Mouse (Mus musculus): ENCODE data around the gene Trrap. TPM values are rescaled to one million over a fixed set of nuclear protein-coding genes. Genes with fewer than 3 reads are reported as not detected.

Gene Trrap
- polyA plus RNA-seq, 1 experiment from 2014 or later: 80.4 TPM

DNA sequence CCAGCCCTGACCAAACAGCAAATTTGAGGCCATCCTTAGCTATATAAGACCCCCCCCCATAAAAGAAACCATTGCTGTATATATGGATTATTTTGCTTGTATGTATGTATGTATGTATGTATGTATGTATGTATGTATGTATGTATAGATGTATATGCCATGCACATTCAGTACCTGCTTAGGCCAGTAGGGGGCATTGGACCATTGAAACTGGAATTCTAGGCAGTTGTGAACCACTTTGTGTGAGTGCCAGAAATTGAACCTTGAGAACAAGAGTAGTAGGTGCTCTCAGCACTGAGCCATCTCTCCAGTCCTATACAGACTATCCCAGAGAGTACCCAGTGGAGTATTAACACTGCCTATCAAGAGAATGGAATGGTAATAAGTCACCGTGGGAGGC is 104.2 kb downstream of the Trrap start:
- no peaks in the 10 kb centered on the region for H3K9me3 ChIP-seq (ENCODE audit: control insufficient read depth, low read length)
- no peaks in the 10 kb centered on the region for H3K4me1 ChIP-seq (replicated peaks; ENCODE audit: control insufficient read depth, insufficient read depth, low read length)
- no peak overlapping the region for H3K4me3 ChIP-seq (replicated peaks; ENCODE audit: low read length)
- H3K9ac ChIP-seq (replicated peaks; ENCODE audit: low read depth, low read length): no peak overlapping the region
- no peak overlapping the region for H3K27ac ChIP-seq (ENCODE audit: low read length)
- no peaks in the 10 kb centered on the region for H3K27me3 ChIP-seq (replicated peaks; ENCODE audit: control insufficient read depth, insufficient read depth, low read length)
- no peak for ATAC-seq
- WGBS: 100% methylated on average over 1 of the region's 1 CpGs
- H3K36me3 ChIP-seq (ENCODE audit: control insufficient read depth, insufficient read depth): no peaks in the 10 kb centered on the region; the same call in 1 of the 2 replicates
- no peak overlapping the region for H3K4me2 ChIP-seq (ENCODE audit: low read length)

DNA sequence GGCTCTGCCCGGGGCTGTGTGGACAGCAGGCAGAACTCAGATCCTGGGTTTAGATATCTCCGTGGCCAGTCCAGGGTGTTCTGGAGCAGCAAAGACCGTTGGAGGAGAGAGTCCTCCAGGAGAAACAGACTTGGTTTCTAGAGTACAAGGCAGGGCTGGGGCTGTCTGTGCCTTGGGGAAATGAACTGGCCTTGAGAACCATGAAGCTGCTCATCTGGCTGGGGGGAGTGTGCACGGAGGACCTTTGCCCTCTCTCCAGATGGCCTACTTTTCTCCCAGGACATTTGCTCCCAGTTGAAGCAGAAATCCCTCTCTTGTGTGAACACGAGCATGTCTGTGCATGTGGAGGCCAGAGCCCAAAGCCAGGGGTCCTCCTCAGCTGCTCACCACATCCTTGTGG is 104.8 kb downstream of the Trrap start:
- H3K36me3 ChIP-seq (ENCODE audit: control insufficient read depth, insufficient read depth): no peaks in the 10 kb centered on the region; the same call in 1 of the 2 replicates
- no peak overlapping the region for H3K4me3 ChIP-seq (replicated peaks; ENCODE audit: low read length)
- ATAC-seq: no peak
- no peaks in the 10 kb centered on the region for H3K4me1 ChIP-seq (replicated peaks; ENCODE audit: control insufficient read depth, insufficient read depth, low read length)
- WGBS: 90% methylated on average over 5 of the region's 5 CpGs
- no peak overlapping the region for H3K4me2 ChIP-seq (ENCODE audit: low read length)
- H3K27me3 ChIP-seq (replicated peaks; ENCODE audit: control insufficient read depth, insufficient read depth, low read length): no peaks in the 10 kb centered on the region
- H3K27ac ChIP-seq (ENCODE audit: low read length): no peak overlapping the region
- no peak overlapping the region for H3K9ac ChIP-seq (replicated peaks; ENCODE audit: low read depth, low read length)
- no peaks in the 10 kb centered on the region for H3K9me3 ChIP-seq (ENCODE audit: control insufficient read depth, low read length)

DNA sequence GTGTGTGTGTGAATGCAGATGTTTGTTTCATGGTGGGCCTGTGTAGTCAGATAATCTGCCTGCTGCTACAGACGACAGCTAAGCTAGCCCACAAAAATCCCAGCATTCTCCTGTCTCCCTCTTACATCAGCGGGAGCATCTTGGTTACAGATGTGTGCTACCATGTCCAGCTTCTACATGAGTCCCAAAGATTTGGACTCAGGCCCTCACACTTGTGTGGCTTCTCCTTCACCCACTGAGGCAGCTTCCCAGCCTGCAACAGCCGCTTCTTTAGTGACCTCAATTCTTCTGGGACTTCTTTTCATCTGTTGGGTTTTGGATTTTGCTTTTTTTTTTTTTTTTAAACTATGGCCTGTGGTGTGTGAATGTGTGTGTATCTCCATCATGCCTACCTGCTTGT is 105.3 kb downstream of the Trrap start:
- H3K36me3 ChIP-seq (ENCODE audit: control insufficient read depth, insufficient read depth): no peaks in the 10 kb centered on the region; the same call in 1 of the 2 replicates
- no peak overlapping the region for H3K4me2 ChIP-seq (ENCODE audit: low read length)
- H3K27me3 ChIP-seq (replicated peaks; ENCODE audit: control insufficient read depth, insufficient read depth, low read length): no peaks in the 10 kb centered on the region
- no peak overlapping the region for H3K27ac ChIP-seq (ENCODE audit: low read length)
- H3K4me1 ChIP-seq (replicated peaks; ENCODE audit: control insufficient read depth, insufficient read depth, low read length): no peaks in the 10 kb centered on the region
- H3K9ac ChIP-seq (replicated peaks; ENCODE audit: low read depth, low read length): no peak overlapping the region
- no peaks in the 10 kb centered on the region for H3K9me3 ChIP-seq (ENCODE audit: control insufficient read depth, low read length)
- ATAC-seq: no peak
- H3K4me3 ChIP-seq (replicated peaks; ENCODE audit: low read length): no peak overlapping the region
- WGBS: 77% methylated on average over 3 of the region's 3 CpGs

- ATAC-seq: no peak
- 89% methylated on average over 6 of the region's 6 CpGs for WGBS
These were observed 107.7 kb downstream of the Trrap start for GRCm38 (mm10) chr5:144875227-144875626.

GRCm38 (mm10) chr5:144875892-144876291 is 108.4 kb downstream of the Trrap start:
- no peaks in the 10 kb centered on the region for H3K27me3 ChIP-seq (replicated peaks; ENCODE audit: control insufficient read depth, insufficient read depth, low read length)
- peaks cover 3% of the 10 kb centered on the region; the same call in 1 of the 2 replicates for H3K36me3 ChIP-seq (ENCODE audit: control insufficient read depth, insufficient read depth)
- no peak overlapping the region for H3K4me3 ChIP-seq (replicated peaks; ENCODE audit: low read length)
- no peaks in the 10 kb centered on the region for H3K4me1 ChIP-seq (replicated peaks; ENCODE audit: control insufficient read depth, insufficient read depth, low read length)
- ATAC-seq: peak; percentile 44; the same call in 1 of the 2 replicates
- no peak overlapping the region for H3K27ac ChIP-seq (ENCODE audit: low read length)
- H3K9me3 ChIP-seq (ENCODE audit: control insufficient read depth, low read length): no peaks in the 10 kb centered on the region
- 10% methylated on average over 13 of the region's 13 CpGs for WGBS
- H3K4me2 ChIP-seq (ENCODE audit: low read length): no peak overlapping the region
- H3K9ac ChIP-seq (replicated peaks; ENCODE audit: low read depth, low read length): no peak overlapping the region

More at GRCm38 (mm10) chr5:144875227-144875626, 107.7 kb downstream of the Trrap start:
- Histone ChIP-seq H3K27ac (ENCODE audit: low read length) (no peak overlapping the region), H3K4me3 (replicated peaks; ENCODE audit: low read length) (no peak overlapping the region), H3K9me3 (ENCODE audit: control insufficient read depth, low read length) (no peaks in the 10 kb centered on the region), H3K27me3 (replicated peaks; ENCODE audit: control insufficient read depth, insufficient read depth, low read length) (no peaks in the 10 kb centered on the region), H3K4me2 (ENCODE audit: low read length) (no peak overlapping the region), H3K36me3 (ENCODE audit: control insufficient read depth, insufficient read depth) (no peaks in the 10 kb centered on the region; the same call in 1 of the 2 replicates), H3K4me1 (replicated peaks; ENCODE audit: control insufficient read depth, insufficient read depth, low read length) (no peaks in the 10 kb centered on the region), H3K9ac (replicated peaks; ENCODE audit: low read depth, low read length) (no peak overlapping the region)

GRCm38 (mm10) chr5:144877021-144877420 is 109.5 kb downstream of the Trrap start:
- Histone ChIP-seq H3K4me1 (replicated peaks; ENCODE audit: control insufficient read depth, insufficient read depth, low read length) (no peaks in the 10 kb centered on the region), H3K4me3 (replicated peaks; ENCODE audit: low read length) (no peak overlapping the region), H3K9ac (replicated peaks; ENCODE audit: low read depth, low read length) (no peak overlapping the region), H3K27ac (ENCODE audit: low read length) (no peak overlapping the region), H3K4me2 (ENCODE audit: low read length) (no peak overlapping the region), H3K36me3 (ENCODE audit: control insufficient read depth, insufficient read depth) (peaks cover 10% of the 10 kb centered on the region), H3K9me3 (ENCODE audit: control insufficient read depth, low read length) (no peaks in the 10 kb centered on the region), H3K27me3 (replicated peaks; ENCODE audit: control insufficient read depth, insufficient read depth, low read length) (no peaks in the 10 kb centered on the region)
- WGBS: 96% methylated on average over 15 of the region's 15 CpGs
- no peak for ATAC-seq

- H3K9me3 ChIP-seq (ENCODE audit: control insufficient read depth, low read length): no peaks in the 10 kb centered on the region
- H3K36me3 ChIP-seq (ENCODE audit: control insufficient read depth, insufficient read depth): peaks cover 20% of the 10 kb centered on the region
- H3K27me3 ChIP-seq (replicated peaks; ENCODE audit: control insufficient read depth, insufficient read depth, low read length): no peaks in the 10 kb centered on the region
- no peak overlapping the region for H3K27ac ChIP-seq (ENCODE audit: low read length)
- 79% methylated on average over 14 of the region's 14 CpGs for WGBS
- peak; percentile 45 for ATAC-seq
- H3K4me3 ChIP-seq (replicated peaks; ENCODE audit: low read length): no peak overlapping the region
- no peak overlapping the region for H3K4me2 ChIP-seq (ENCODE audit: low read length)
- H3K4me1 ChIP-seq (replicated peaks; ENCODE audit: control insufficient read depth, insufficient read depth, low read length): no peaks in the 10 kb centered on the region
- no peak overlapping the region for H3K9ac ChIP-seq (replicated peaks; ENCODE audit: low read depth, low read length)
These were observed 114.3 kb downstream of the Trrap start for GRCm38 (mm10) chr5:144881670-144882399.

GRCm38 (mm10) chr5:144884629-144885217 is 117.2 kb downstream of the Trrap start:
- Histone ChIP-seq H3K9me3 (ENCODE audit: control insufficient read depth, low read length) (no peaks in the 10 kb centered on the region), H3K4me2 (ENCODE audit: low read length) (no peak overlapping the region), H3K9ac (replicated peaks; ENCODE audit: low read depth, low read length) (no peak overlapping the region), H3K36me3 (ENCODE audit: control insufficient read depth, insufficient read depth) (peaks cover 41% of the 10 kb centered on the region), H3K27me3 (replicated peaks; ENCODE audit: control insufficient read depth, insufficient read depth, low read length) (no peaks in the 10 kb centered on the region), H3K4me3 (replicated peaks; ENCODE audit: low read length) (no peak overlapping the region), H3K4me1 (replicated peaks; ENCODE audit: control insufficient read depth, insufficient read depth, low read length) (no peaks in the 10 kb centered on the region), H3K27ac (ENCODE audit: low read length) (no peak overlapping the region)
- ATAC-seq: no peak
- 76% methylated on average over 13 of the region's 13 CpGs for WGBS

DNA sequence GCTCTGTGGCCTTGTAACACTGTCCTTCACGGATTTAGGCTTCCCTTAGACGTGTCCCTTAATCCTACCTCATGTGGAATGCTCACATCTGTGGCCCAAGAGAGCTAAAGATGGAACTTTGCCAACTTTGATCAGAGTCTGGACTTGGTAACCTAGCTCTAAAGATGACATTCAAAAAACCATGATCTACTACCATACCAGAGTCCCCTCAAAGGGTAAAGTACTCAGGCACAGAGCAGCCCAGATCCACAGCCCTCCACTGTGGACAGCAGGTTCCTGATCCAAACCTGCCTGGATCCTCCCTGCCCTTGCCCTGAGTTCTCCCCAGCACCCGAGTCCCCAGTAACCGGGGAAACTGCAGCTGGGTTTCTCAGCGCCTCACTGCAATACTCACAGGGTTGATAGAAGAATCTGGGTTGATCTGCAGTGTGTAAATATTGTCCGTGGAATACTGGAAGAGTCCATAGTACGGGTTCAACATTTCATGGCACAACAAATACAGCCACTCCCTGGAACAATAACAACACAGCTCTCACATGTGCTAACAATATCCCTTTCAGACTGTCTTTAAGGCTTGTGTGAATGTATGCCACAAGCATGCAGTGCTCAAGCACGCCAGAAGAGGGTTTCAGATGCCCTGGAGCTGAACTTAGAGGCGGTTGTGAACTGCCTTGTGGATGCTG is 118.6 kb downstream of the Trrap start:
- Histone ChIP-seq H3K4me2 (ENCODE audit: low read length) (no peak overlapping the region), H3K36me3 (ENCODE audit: control insufficient read depth, insufficient read depth) (peaks cover 38% of the 10 kb centered on the region), H3K27me3 (replicated peaks; ENCODE audit: control insufficient read depth, insufficient read depth, low read length) (no peaks in the 10 kb centered on the region), H3K9me3 (ENCODE audit: control insufficient read depth, low read length) (no peaks in the 10 kb centered on the region), H3K27ac (ENCODE audit: low read length) (no peak overlapping the region), H3K9ac (replicated peaks; ENCODE audit: low read depth, low read length) (no peak overlapping the region), H3K4me1 (replicated peaks; ENCODE audit: control insufficient read depth, insufficient read depth, low read length) (no peaks in the 10 kb centered on the region), H3K4me3 (replicated peaks; ENCODE audit: low read length) (no peak overlapping the region)
- 88% methylated on average over 9 of the region's 9 CpGs for WGBS
- ATAC-seq: no peak

Data from forebrain, embryonic 16.5 days (tissue).